Mouse (Mus musculus): ENCODE measurements at regions not wholly inside any gene's neighbourhood (a gene's known extent, or its start where the extent isn't known, plus 50 kb on each side); places are given as distances from the start of the nearest gene placed in this dataset.

DNA sequence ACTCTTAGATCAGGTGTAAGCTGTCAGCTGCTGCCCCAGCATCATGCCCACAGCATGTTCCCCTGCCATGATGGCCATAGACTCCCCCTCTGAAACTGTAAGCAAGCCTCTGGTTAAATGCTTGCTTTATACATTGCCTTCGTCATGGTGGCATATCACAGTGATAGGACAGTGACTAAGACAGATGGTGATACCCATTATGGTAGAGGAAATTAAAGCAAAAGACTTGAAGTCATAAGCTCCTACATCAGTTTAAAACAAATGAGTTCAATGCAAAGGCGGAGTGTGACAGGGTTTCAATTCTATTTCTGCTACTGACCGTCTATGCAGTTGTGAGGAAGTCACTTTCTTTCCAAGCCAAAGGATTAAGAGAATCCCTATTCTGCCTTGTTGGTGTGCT is 204.9 kb downstream of the Rps15a start:
- 83% methylated on average over 3 of the region's 3 CpGs for WGBS
- ATAC-seq (replicated peaks; ENCODE audit: extremely low read depth, insufficient read depth, low FRiP score), result no peak
- Histone ChIP-seq H3K27ac (ENCODE audit: low read length) (no peak overlapping the region), H3K4me3 (ENCODE audit: low read length) (no peak overlapping the region), H3K9ac (ENCODE audit: low read length) (no peak overlapping the region), H3K4me2 (ENCODE audit: low read depth, low read length) (no peak overlapping the region), H3K4me1 (ENCODE audit: control insufficient read depth, insufficient read depth, low read length) (no peaks in the 10 kb centered on the region), H3K9me3 (replicated peaks; ENCODE audit: control insufficient read depth, low read length) (no peaks in the 10 kb centered on the region), H3K27me3 (ENCODE audit: control insufficient read depth, insufficient read depth, low read length) (no peaks in the 10 kb centered on the region), H3K36me3 (ENCODE audit: control insufficient read depth, insufficient read depth) (no peaks in the 10 kb centered on the region)

DNA sequence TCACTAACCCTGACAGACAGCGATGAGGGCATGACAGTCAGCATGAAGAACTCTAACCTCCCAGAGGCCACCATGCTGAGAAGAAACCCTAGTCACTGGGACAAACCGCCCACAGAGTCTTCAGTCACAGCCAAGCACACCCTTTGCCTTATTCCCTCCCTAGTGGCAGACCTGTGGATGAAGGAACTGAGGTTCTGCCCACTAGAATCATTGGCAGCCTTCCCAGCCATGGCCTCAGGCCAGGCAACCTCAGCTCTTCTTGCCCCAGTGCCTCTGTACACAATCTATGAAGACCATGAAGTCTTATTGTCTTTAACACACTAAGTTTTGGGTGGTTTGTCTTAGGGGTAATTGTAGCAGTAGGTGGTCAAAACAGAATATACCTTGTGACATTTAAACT is 219.5 kb downstream of the Rps15a start:
- Histone ChIP-seq H3K4me1 (ENCODE audit: control insufficient read depth, insufficient read depth, low read length) (no peaks in the 10 kb centered on the region), H3K36me3 (ENCODE audit: control insufficient read depth, insufficient read depth) (no peaks in the 10 kb centered on the region), H3K27ac (ENCODE audit: low read length) (no peak overlapping the region), H3K27me3 (ENCODE audit: control insufficient read depth, insufficient read depth, low read length) (no peaks in the 10 kb centered on the region), H3K4me2 (ENCODE audit: low read depth, low read length) (no peak overlapping the region), H3K9me3 (replicated peaks; ENCODE audit: control insufficient read depth, low read length) (no peaks in the 10 kb centered on the region), H3K4me3 (ENCODE audit: low read length) (no peak overlapping the region), H3K9ac (ENCODE audit: low read length) (no peak overlapping the region)
- 60% methylated on average over 2 of the region's 2 CpGs for WGBS
- ATAC-seq (replicated peaks; ENCODE audit: extremely low read depth, insufficient read depth, low FRiP score), result no peak

DNA sequence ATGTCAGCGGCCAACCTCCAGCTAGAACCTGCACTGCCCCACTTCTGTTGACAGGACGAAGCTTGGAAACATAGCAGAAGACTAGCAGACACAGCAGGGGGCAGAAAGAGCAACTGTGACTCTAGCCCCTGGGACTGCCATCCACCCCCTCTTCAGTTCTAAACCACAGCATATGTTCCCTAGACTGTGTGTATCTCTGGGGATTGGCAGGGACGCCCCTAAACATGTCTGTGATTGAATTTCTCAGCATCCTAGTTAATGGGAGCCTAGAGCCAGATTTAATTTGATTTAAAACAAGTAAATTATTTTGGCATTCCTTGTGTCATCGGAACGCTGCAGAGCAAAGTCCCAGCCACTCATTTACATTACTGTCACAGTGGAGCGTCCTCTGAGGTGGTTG is 228.7 kb downstream of the Rps15a start:
- 67% methylated on average over 6 of the region's 6 CpGs for whole genome bisulfite sequencing
- Histone ChIP-seq H3K36me3 (ENCODE audit: control insufficient read depth, insufficient read depth) (no peaks in the 10 kb centered on the region), H3K4me1 (ENCODE audit: control insufficient read depth, insufficient read depth, low read length) (no peaks in the 10 kb centered on the region)

DNA sequence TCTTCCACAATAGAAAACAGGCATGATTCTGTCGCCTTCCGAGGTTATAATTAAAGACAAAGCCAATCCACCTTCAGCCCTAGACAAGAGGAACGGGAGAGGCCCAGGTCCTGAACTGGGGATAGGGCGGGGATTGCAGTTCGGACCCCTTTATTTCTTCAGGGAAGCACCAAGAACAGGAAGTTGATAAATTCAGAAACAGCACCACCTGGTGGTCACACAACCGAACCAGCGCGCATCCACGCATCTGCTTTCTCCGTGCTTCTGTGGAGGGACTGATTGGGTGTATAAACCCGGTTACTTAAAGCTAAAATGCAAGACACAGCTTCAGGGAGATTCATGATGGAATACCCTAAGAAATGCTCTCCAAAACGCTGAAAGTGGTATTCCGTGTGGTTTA is 233.2 kb downstream of the Rps15a start:
- Histone ChIP-seq H3K4me3 (ENCODE audit: low read length) (no peak overlapping the region), H3K36me3 (ENCODE audit: control insufficient read depth, insufficient read depth) (no peaks in the 10 kb centered on the region), H3K27me3 (ENCODE audit: control insufficient read depth, insufficient read depth, low read length) (no peaks in the 10 kb centered on the region), H3K4me1 (ENCODE audit: control insufficient read depth, insufficient read depth, low read length) (no peaks in the 10 kb centered on the region), H3K27ac (ENCODE audit: low read length) (no peak overlapping the region), H3K9ac (ENCODE audit: low read length) (no peak overlapping the region), H3K4me2 (ENCODE audit: low read depth, low read length) (peak overlapping the region; percentile 46), H3K9me3 (replicated peaks; ENCODE audit: control insufficient read depth, low read length) (no peaks in the 10 kb centered on the region)
- WGBS, result 6% methylated on average over 13 of the region's 13 CpGs
- no peak; the same call in 1 of the 2 replicates for ATAC-seq (replicated peaks; ENCODE audit: extremely low read depth, insufficient read depth, low FRiP score)

More for the DNA sequence above, 228.7 kb downstream of the Rps15a start:
- no peak overlapping the region for H3K4me3 ChIP-seq (ENCODE audit: low read length)
- no peaks in the 10 kb centered on the region for H3K9me3 ChIP-seq (replicated peaks; ENCODE audit: control insufficient read depth, low read length)
- H3K27me3 ChIP-seq (ENCODE audit: control insufficient read depth, insufficient read depth, low read length), result no peaks in the 10 kb centered on the region
- H3K27ac ChIP-seq (ENCODE audit: low read length), result no peak overlapping the region
- H3K4me2 ChIP-seq (ENCODE audit: low read depth, low read length), result no peak overlapping the region
- ATAC-seq (replicated peaks; ENCODE audit: extremely low read depth, insufficient read depth, low FRiP score), result no peak
- H3K9ac ChIP-seq (ENCODE audit: low read length), result no peak overlapping the region

DNA sequence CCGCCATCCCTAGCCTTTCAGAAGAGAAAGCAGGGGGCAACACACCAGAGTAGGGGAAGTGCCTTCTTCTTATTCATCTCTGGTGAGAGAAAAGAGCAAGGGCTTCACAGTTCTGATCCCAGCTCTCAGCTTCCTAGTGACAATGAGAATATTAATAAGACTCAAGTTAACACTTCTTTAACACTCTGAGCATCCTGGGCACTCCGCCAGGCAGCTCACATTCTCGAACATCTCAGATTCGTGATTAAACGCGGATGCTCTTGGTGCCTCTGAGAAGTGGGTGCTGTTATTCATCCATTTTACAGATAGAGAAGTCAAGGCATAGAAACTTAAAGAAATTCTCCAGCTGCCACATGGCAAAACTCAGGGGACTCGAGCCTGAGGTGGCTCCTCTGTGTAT is 237.1 kb downstream of the Rps15a start:
- no peak overlapping the region for H3K9ac ChIP-seq (ENCODE audit: low read length)
- no peak overlapping the region for H3K4me3 ChIP-seq (ENCODE audit: low read length)
- no peaks in the 10 kb centered on the region for H3K9me3 ChIP-seq (replicated peaks; ENCODE audit: control insufficient read depth, low read length)
- no peaks in the 10 kb centered on the region for H3K4me1 ChIP-seq (ENCODE audit: control insufficient read depth, insufficient read depth, low read length)
- H3K4me2 ChIP-seq (ENCODE audit: low read depth, low read length), result no peak overlapping the region
- H3K36me3 ChIP-seq (ENCODE audit: control insufficient read depth, insufficient read depth), result no peaks in the 10 kb centered on the region
- no peaks in the 10 kb centered on the region for H3K27me3 ChIP-seq (ENCODE audit: control insufficient read depth, insufficient read depth, low read length)
- H3K27ac ChIP-seq (ENCODE audit: low read length), result no peak overlapping the region
- 53% methylated on average over 7 of the region's 7 CpGs for WGBS
- no peak for ATAC-seq (replicated peaks; ENCODE audit: extremely low read depth, insufficient read depth, low FRiP score)

DNA sequence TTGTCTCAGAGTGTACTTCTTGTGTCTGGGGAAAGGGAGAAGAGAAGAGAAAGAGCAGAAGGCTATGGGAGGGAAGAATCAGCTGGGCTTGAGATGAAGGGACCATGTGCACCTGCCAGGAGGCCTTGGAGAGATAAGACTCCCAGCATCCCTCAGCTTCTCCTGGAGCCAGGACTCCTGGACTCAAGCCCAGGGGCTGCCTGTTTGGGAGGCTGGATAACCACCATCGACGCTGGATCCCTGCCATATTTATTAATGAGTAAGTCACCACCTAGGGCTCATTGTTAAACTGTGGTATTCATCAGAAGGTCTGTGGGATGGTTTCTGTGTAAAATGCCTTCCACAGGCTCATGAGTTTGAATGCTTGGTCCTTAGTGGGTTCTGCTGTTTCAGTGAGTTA is 240.7 kb downstream of the Rps15a start:
- no peaks in the 10 kb centered on the region for H3K36me3 ChIP-seq (ENCODE audit: control insufficient read depth, insufficient read depth)
- H3K4me2 ChIP-seq (ENCODE audit: low read depth, low read length), result no peak overlapping the region
- no peak overlapping the region for H3K4me3 ChIP-seq (ENCODE audit: low read length)
- H3K27me3 ChIP-seq (ENCODE audit: control insufficient read depth, insufficient read depth, low read length), result no peaks in the 10 kb centered on the region
- H3K9me3 ChIP-seq (replicated peaks; ENCODE audit: control insufficient read depth, low read length), result no peaks in the 10 kb centered on the region
- H3K4me1 ChIP-seq (ENCODE audit: control insufficient read depth, insufficient read depth, low read length), result no peaks in the 10 kb centered on the region
- no peak for ATAC-seq (replicated peaks; ENCODE audit: extremely low read depth, insufficient read depth, low FRiP score)
- H3K9ac ChIP-seq (ENCODE audit: low read length), result no peak overlapping the region
- no peak overlapping the region for H3K27ac ChIP-seq (ENCODE audit: low read length)
- 54% methylated on average over 2 of the region's 2 CpGs for WGBS

DNA sequence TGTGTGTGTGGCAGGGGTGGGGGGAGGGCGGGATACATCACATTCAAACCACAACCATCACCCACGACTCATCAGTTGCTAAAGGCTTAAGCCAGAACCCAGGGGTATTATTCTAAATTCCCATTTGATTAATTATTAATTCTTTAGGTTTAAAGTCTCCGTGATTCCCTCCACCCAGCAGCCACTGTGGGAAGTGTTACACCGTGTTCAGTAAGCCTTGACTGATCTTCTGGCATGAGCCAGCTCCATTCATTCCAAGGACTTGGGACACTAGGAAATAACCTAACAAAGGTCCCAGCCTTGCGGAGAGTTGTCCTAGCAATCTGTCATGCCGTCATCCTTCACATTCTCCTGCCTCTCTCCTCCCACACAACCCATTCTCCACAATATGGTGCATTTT is 256.6 kb downstream of the Rps15a start:
- Histone ChIP-seq H3K4me2 (ENCODE audit: low read depth, low read length) (no peak overlapping the region), H3K9ac (ENCODE audit: low read length) (no peak overlapping the region), H3K9me3 (replicated peaks; ENCODE audit: control insufficient read depth, low read length) (no peaks in the 10 kb centered on the region), H3K27ac (ENCODE audit: low read length) (no peak overlapping the region), H3K4me3 (ENCODE audit: low read length) (no peak overlapping the region), H3K36me3 (ENCODE audit: control insufficient read depth, insufficient read depth) (no peaks in the 10 kb centered on the region), H3K4me1 (ENCODE audit: control insufficient read depth, insufficient read depth, low read length) (no peaks in the 10 kb centered on the region), H3K27me3 (ENCODE audit: control insufficient read depth, insufficient read depth, low read length) (no peaks in the 10 kb centered on the region)
- no peak for ATAC-seq (replicated peaks; ENCODE audit: extremely low read depth, insufficient read depth, low FRiP score)
- 69% methylated on average over 6 of the region's 6 CpGs for WGBS

DNA sequence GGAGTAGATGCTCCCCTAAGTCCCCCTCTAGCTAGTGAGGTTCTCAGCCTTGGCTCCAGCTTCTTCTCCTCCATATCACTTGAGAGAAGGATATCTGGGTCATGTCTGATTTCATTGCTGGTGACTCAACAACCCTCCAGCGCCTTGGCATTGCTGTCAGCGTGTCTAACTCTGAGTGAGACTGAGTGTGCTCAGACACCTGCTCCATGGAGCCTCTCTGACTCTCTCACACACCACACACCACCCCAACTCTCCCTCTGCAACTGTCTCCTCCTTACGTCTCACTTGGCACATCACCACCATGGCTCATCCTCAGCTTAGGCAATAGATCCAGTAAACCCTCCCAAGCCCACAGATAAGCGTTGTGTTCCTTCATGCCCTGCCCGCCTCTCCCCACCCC is 260.0 kb downstream of the Rps15a start:
- ATAC-seq (replicated peaks; ENCODE audit: extremely low read depth, insufficient read depth, low FRiP score), result no peak
- H3K27ac ChIP-seq (ENCODE audit: low read length), result no peak overlapping the region
- no peaks in the 10 kb centered on the region for H3K9me3 ChIP-seq (replicated peaks; ENCODE audit: control insufficient read depth, low read length)
- H3K4me2 ChIP-seq (ENCODE audit: low read depth, low read length), result no peak overlapping the region
- 64% methylated on average over 5 of the region's 5 CpGs for WGBS
- H3K27me3 ChIP-seq (ENCODE audit: control insufficient read depth, insufficient read depth, low read length), result no peaks in the 10 kb centered on the region
- H3K36me3 ChIP-seq (ENCODE audit: control insufficient read depth, insufficient read depth), result no peaks in the 10 kb centered on the region
- H3K9ac ChIP-seq (ENCODE audit: low read length), result no peak overlapping the region
- no peak overlapping the region for H3K4me3 ChIP-seq (ENCODE audit: low read length)
- H3K4me1 ChIP-seq (ENCODE audit: control insufficient read depth, insufficient read depth, low read length), result no peaks in the 10 kb centered on the region

DNA sequence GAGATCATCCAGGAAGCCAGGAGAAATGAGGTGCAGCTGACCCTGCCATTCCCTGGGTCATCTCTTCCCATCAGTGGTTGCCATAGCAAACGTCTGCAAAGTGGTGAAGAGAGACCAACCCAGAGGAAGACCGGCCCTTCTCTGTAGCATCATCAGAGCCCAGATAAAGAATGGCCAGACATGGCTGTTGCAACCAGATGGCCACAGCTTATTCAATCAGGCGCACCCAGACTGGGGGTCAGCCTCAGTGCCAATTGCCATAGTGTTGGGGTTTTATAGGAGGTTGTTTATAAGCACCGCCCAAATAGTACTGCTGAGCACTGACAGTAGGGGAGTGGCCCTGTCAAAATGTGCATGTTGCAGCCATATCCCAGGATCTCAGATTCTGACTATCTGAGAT is 262.3 kb downstream of the Rps15a start:
- H3K4me3 ChIP-seq (ENCODE audit: low read length), result no peak overlapping the region
- 0 out of 2 replicates have a peak, but pooled peaks cover 2% of the 10 kb centered on the region for H3K4me1 ChIP-seq (ENCODE audit: control insufficient read depth, insufficient read depth, low read length)
- H3K9ac ChIP-seq (ENCODE audit: low read length), result no peak overlapping the region
- no peak for ATAC-seq (replicated peaks; ENCODE audit: extremely low read depth, insufficient read depth, low FRiP score)
- H3K27me3 ChIP-seq (ENCODE audit: control insufficient read depth, insufficient read depth, low read length), result no peaks in the 10 kb centered on the region
- H3K36me3 ChIP-seq (ENCODE audit: control insufficient read depth, insufficient read depth), result no peaks in the 10 kb centered on the region
- no peak overlapping the region for H3K4me2 ChIP-seq (ENCODE audit: low read depth, low read length)
- no peaks in the 10 kb centered on the region for H3K9me3 ChIP-seq (replicated peaks; ENCODE audit: control insufficient read depth, low read length)
- 63% methylated on average over 4 of the region's 4 CpGs for WGBS
- H3K27ac ChIP-seq (ENCODE audit: low read length), result no peak overlapping the region

DNA sequence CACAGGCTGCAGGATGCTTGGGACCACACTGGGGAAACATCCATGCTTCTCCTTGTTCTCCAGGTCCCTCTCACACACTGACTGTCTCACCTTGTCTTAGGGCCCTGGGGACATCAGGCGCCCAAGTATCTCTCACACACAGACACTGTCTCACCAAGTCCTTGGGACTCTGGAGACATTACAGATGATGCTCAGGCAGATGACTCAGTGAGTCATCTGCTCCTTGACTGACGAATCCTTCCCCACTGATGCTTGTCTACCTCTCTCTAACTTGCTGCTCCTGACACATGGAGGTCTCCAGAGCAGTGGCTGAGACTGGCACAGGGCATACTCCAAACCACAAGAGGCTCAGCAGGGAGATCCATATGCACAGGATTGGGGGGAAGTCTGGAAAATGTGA is 263.1 kb downstream of the Rps15a start:
- no peak for ATAC-seq (replicated peaks; ENCODE audit: extremely low read depth, insufficient read depth, low FRiP score)

More for the DNA sequence above, 263.1 kb downstream of the Rps15a start:
- no peaks in the 10 kb centered on the region for H3K27me3 ChIP-seq (ENCODE audit: control insufficient read depth, insufficient read depth, low read length)
- no peak overlapping the region for H3K27ac ChIP-seq (ENCODE audit: low read length)
- H3K4me1 ChIP-seq (ENCODE audit: control insufficient read depth, insufficient read depth, low read length), result 0 out of 2 replicates have a peak, but pooled peaks cover 2% of the 10 kb centered on the region
- no peaks in the 10 kb centered on the region for H3K9me3 ChIP-seq (replicated peaks; ENCODE audit: control insufficient read depth, low read length)
- no peak overlapping the region for H3K4me3 ChIP-seq (ENCODE audit: low read length)
- no peak overlapping the region for H3K9ac ChIP-seq (ENCODE audit: low read length)
- H3K4me2 ChIP-seq (ENCODE audit: low read depth, low read length), result no peak overlapping the region
- H3K36me3 ChIP-seq (ENCODE audit: control insufficient read depth, insufficient read depth), result no peaks in the 10 kb centered on the region
- 68% methylated on average over 2 of the region's 2 CpGs for WGBS

All from heart, embryonic 16.5 days (tissue).